Mouse (Mus musculus) myocyte (in vitro differentiated cells): ENCODE measurements around the gene Mov10l1. TPM values are rescaled to one million over a fixed set of nuclear protein-coding genes. Genes with fewer than 3 reads are reported as not detected.

Experiments
- H3K27me3 ChIP-seq: one replicate; pipeline ENCODE4 v1.6.1; 2011; ENCODE audit not compliant: control insufficient read depth, insufficient read depth, insufficient read length
- H3K36me3 ChIP-seq: one replicate; pipeline ENCODE4 v1.6.1; 2011; ENCODE audit not compliant: control insufficient read depth, insufficient read depth
- H3K4me2 ChIP-seq: one replicate; pipeline ENCODE4 v1.6.1; 2011; ENCODE audit warnings: low read depth, control low read depth
- H3K4me3 ChIP-seq: one replicate; pipeline ENCODE4 v1.5.1; 2011; ENCODE audit warnings: mild to moderate bottlenecking, control low read depth, moderate library complexity
- H3K79me2 ChIP-seq: one replicate; pipeline ENCODE4 v1.6.1; 2011; ENCODE audit not compliant: control insufficient read depth, insufficient read depth
- H3ac ChIP-seq: one replicate; pipeline ENCODE4 v1.6.1; 2011; ENCODE audit not compliant: control insufficient read depth, insufficient read length
- CEBPB ChIP-seq: IDR thresholded peaks from 2 replicates; pipeline ENCODE4 v1.6.1; 2011; ENCODE audit warnings: mild to moderate bottlenecking, moderate library complexity; ENCODE audit not compliant: poor library complexity, insufficient read depth, severe bottlenecking
- E2F4 ChIP-seq: IDR thresholded peaks from one replicate; pipeline ENCODE4 v1.6.1; 2011; ENCODE audit warnings: mild to moderate bottlenecking, control low read depth, moderate library complexity; ENCODE audit not compliant: insufficient read depth
- MAX ChIP-seq: IDR thresholded peaks from one replicate; pipeline ENCODE4 v1.6.1; 2011; ENCODE audit warnings: low read depth, mild to moderate bottlenecking, control low read depth
- MYOD1 ChIP-seq, 3 experiments: IDR thresholded peaks; one replicate each; pipeline ENCODE4 v1.6.1; 2011; ENCODE audit warnings: control low read depth in 2 of 3, low read depth in 2 of 3, mild to moderate bottlenecking in 2 of 3, moderate library complexity in 1 of 3; ENCODE audit not compliant: insufficient read length in 2 of 3, control insufficient read depth in 1 of 3
- MYOG ChIP-seq, 3 experiments: IDR thresholded peaks; one replicate each; pipeline ENCODE4 v1.6.1; 2011; ENCODE audit warnings: control low read depth in 2 of 3, low read depth in 2 of 3, mild to moderate bottlenecking in 2 of 3; ENCODE audit not compliant: insufficient read length in 2 of 3, control insufficient read depth in 1 of 3, insufficient read depth in 1 of 3
- POLR2A ChIP-seq: IDR thresholded peaks from one replicate; pipeline ENCODE4 v1.6.1; 2011; ENCODE audit warnings: low read depth, mild to moderate bottlenecking, control low read depth, moderate library complexity; ENCODE audit not compliant: insufficient read length
- POLR2AphosphoS2 ChIP-seq: IDR thresholded peaks from one replicate; pipeline ENCODE4 v1.6.1; 2011; ENCODE audit warnings: low read depth, control low read depth; ENCODE audit not compliant: insufficient read length
- REST ChIP-seq: IDR thresholded peaks from one replicate; pipeline ENCODE4 v1.6.1; 2011; ENCODE audit warnings: mild to moderate bottlenecking, control low read depth, moderate library complexity; ENCODE audit not compliant: insufficient read depth, insufficient read length
- SRF ChIP-seq: IDR thresholded peaks from one replicate; pipeline ENCODE4 v1.6.1; 2011; ENCODE audit warnings: low read depth; ENCODE audit not compliant: control insufficient read depth, insufficient read length
- TCF12 ChIP-seq: IDR thresholded peaks from one replicate; pipeline ENCODE4 v1.6.1; 2011; ENCODE audit warnings: mild to moderate bottlenecking, control low read depth; ENCODE audit not compliant: poor library complexity, insufficient read depth, severe bottlenecking
- TCF3 ChIP-seq: IDR thresholded peaks from one replicate; pipeline ENCODE4 v1.6.1; 2011; ENCODE audit warnings: low read depth, control low read depth; ENCODE audit not compliant: insufficient read length
- USF1 ChIP-seq: IDR thresholded peaks from one replicate; pipeline ENCODE4 v1.6.1; 2011; ENCODE audit warnings: low read depth, mild to moderate bottlenecking, control low read depth, moderate library complexity
- polyA plus RNA-seq: library from polyadenylated mRNA; unstranded; fragments of >200 nt; fragmentation: generic; extraction: Trizol; gene quantifications from one replicate; pipeline ENCODE4 v1.2.1, GENCODE M21; 2012; ENCODE audit warnings: missing spikeins

Mov10l1 gene
- polyA plus RNA-seq, 1 experiment: not detected

DNA sequence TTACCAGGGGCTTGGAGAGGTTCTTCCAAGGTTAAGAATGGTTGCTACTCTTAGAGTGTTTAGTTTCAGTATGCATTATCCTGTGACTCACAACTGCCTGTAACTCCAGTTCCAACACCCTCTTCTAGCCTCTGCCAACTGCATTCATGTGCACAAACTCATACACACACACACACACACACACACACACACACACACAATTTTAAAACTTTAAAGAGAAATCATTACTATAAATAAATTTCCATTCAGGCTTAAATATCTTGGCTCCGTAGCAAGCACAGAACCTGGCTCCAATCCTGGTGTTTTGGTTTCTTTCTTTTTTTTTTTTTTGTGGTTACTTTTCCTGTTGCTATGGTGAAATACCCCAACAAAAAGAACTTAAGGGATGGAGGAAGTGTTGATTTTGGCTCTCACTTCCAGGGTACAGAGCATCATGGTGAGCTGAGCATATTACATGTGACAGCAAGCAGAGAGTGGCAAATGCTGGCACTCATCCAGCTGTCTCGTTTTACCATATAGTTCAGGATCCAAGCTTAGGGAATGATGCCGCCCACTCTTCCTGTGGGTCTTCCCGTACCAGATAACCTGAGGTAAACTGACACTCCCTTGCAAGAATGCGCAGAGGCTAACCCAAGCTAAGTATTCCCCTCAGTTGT lies 38.7 kb upstream of the Mov10l1 start:
- Histone ChIP-seq H3K4me2 (peak overlapping the region; percentile 10), H3ac (no peak overlapping the region), H3K4me3 (no peak overlapping the region), H3K36me3 (no peaks in the 10 kb centered on the region), H3K79me2 (no peaks in the 10 kb centered on the region), H3K27me3 (no peaks in the 10 kb centered on the region)
- TF ChIP-seq MYOD1 (IDR thresholded peaks at IDR 0.05; ENCODE audit: control insufficient read depth in 1 of 3, insufficient read length in 2 of 3, low read depth in 2 of 3) (no peak), REST (no peak), POLR2AphosphoS2 (no peak), MYOG (IDR thresholded peaks at IDR 0.05; ENCODE audit: control insufficient read depth in 1 of 3, insufficient read depth in 1 of 3, insufficient read length in 2 of 3, low read depth in 2 of 3) (no peak), TCF12 (no peak), SRF (no peak), USF1 (no peak), CEBPB (no peak), MAX (no peak), E2F4 (no peak), TCF3 (no peak), POLR2A (no peak)

DNA sequence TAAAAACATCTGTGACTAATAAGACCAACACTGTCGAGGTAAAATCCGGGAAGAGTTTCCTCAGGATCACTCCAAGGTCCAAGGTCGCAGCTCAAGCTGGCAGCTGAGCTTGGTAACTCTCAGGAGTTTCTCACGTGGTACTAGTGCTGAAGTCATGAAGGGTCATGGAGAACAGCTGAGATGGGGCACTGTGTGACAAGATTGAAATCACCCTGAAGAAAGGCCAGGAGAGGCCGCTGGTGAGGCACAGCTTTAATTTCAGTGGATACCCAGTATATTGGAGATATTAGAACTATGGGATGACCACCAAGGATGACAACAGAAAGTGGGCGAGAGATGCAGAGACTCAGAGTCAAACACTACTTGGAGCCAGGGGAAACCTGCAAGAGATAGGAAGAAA lies 35.9 kb upstream of the Mov10l1 start:
- Histone ChIP-seq H3K27me3 (no peaks in the 10 kb centered on the region), H3K4me3 (no peak overlapping the region), H3K36me3 (no peaks in the 10 kb centered on the region), H3K4me2 (no peak overlapping the region), H3ac (no peak overlapping the region), H3K79me2 (no peaks in the 10 kb centered on the region)
- peak in 2 of 3 experiments; percentile 37 to 75 for TF ChIP-seq MYOG (IDR thresholded peaks at IDR 0.05; ENCODE audit: control insufficient read depth in 1 of 3, insufficient read depth in 1 of 3, insufficient read length in 2 of 3, low read depth in 2 of 3)
- TF ChIP-seq USF1: peak; percentile 23
- TF ChIP-seq MYOD1 (IDR thresholded peaks at IDR 0.05; ENCODE audit: control insufficient read depth in 1 of 3, insufficient read length in 2 of 3, low read depth in 2 of 3): peak in 2 of 3 experiments; percentile 0 to 48
- TF ChIP-seq POLR2AphosphoS2: no peak
- TF ChIP-seq SRF: no peak
- TF ChIP-seq POLR2A: no peak
- no peak for TF ChIP-seq CEBPB

DNA sequence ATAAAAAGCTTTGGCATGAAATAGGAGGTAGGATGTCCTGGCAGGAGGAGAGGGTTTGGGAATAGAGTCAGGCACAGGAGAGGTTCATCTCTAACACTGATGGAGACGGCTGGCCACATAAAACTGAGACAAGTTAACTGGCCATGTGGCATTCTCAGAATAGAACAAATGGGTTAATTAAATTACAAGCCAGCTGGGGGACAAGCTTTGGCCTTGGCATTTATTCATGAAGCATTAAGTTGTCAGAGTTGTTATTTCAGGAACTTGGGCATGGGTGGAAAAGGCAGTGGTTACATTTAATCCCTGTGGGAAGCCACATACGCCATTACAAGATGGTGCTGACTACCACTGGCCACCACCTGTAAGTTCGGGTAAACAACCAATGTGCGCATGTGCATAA lies 31.5 kb upstream of the Mov10l1 start:
- Histone ChIP-seq H3K36me3 (no peaks in the 10 kb centered on the region), H3K4me2 (no peak overlapping the region), H3K27me3 (peaks cover 11% of the 10 kb centered on the region), H3K79me2 (no peaks in the 10 kb centered on the region), H3K4me3 (no peak overlapping the region), H3ac (no peak overlapping the region)
- peak in 2 of 3 experiments; percentile 15 to 18 for TF ChIP-seq MYOD1 (IDR thresholded peaks at IDR 0.05; ENCODE audit: control insufficient read depth in 1 of 3, insufficient read length in 2 of 3, low read depth in 2 of 3)
- no peak for TF ChIP-seq SRF
- no peak for TF ChIP-seq TCF3
- TF ChIP-seq TCF12: peak; percentile 25
- peak in 2 of 3 experiments; percentile 7 to 14 for TF ChIP-seq MYOG (IDR thresholded peaks at IDR 0.05; ENCODE audit: control insufficient read depth in 1 of 3, insufficient read depth in 1 of 3, insufficient read length in 2 of 3, low read depth in 2 of 3)

DNA sequence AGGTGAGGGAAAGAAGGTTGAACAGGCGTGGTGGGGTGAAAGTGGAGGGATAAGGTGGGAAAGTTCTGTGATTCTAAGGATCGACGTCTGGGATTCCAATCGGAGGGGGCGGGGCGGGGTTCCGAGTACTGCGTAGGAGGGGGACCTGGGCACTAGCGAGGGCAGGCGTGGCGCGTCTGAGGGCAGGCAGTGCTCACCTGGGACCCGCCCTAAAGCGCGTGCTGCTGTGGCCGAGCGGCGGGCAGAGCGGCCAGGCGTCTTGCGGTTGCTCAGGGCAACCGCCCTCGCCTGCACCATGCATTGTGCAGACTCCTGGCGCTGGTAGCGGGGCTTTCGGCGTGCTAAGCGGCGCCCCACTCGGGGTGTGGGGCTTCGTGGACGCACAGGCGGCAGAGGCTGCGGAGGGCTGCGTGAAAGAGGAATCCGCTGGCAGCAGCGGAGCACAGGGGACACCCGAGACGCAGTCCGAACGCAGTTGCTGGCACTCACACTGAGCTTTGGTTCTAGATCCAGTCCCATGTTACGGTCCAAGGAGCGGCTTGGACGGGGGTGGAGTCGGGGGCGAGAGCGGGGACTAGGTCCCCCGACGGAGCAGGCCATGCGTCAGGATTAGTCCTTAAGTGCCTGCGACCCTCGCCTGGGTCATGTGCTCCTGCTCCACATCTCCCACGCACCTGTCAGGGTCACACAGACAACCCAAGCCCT lies 28.2 kb upstream of the Mov10l1 start, which contains the start of gene Ttll8:
TSS of gene Ttll8 (minus strand) at position 51 of the 705 bp plus-strand sequence.
- no peak within 1 kb of the TSS for H3ac ChIP-seq
- peaks cover 11% of the 10 kb centered on the region for H3K27me3 ChIP-seq
- no peak within 1 kb of the TSS for H3K4me2 ChIP-seq
- H3K79me2 ChIP-seq: no peaks in the 10 kb centered on the region
- TF ChIP-seq TCF3: no peak
- no peaks in the 10 kb centered on the region for H3K36me3 ChIP-seq
- no peak within 1 kb of the TSS for H3K4me3 ChIP-seq

DNA sequence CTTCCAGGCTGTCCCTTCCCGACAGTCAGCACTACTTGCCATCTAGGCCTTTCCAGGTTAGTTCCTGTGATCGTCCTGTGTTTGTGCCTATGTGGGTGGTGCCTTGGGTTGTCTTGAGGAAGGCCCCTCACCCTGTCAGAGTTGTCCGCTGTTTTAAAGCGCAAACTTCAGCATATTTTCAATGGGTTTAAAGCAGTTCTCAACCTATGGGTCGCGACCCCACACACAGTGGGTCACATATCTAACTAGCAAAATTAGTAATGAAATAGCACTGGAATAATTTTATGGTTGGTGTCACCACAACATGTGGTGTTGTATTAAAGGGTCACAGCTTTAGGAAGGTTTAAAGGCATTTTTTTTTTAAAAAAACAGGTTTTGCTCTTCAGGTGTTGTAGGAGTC lies 27.4 kb upstream of the Mov10l1 start:
- Histone ChIP-seq H3K79me2 (no peaks in the 10 kb centered on the region), H3ac (no peak overlapping the region), H3K27me3 (peaks cover 15% of the 10 kb centered on the region), H3K4me2 (no peak overlapping the region), H3K36me3 (no peaks in the 10 kb centered on the region), H3K4me3 (no peak overlapping the region)
- no peak for TF ChIP-seq CEBPB
- no peak for TF ChIP-seq MAX
- no peak for TF ChIP-seq MYOG (IDR thresholded peaks at IDR 0.05; ENCODE audit: control insufficient read depth in 1 of 3, insufficient read depth in 1 of 3, insufficient read length in 2 of 3, low read depth in 2 of 3)
- TF ChIP-seq USF1: no peak
- TF ChIP-seq TCF12: no peak
- no peak for TF ChIP-seq MYOD1 (IDR thresholded peaks at IDR 0.05; ENCODE audit: control insufficient read depth in 1 of 3, insufficient read length in 2 of 3, low read depth in 2 of 3)
- TF ChIP-seq E2F4: no peak
- no peak for TF ChIP-seq POLR2A
- no peak for TF ChIP-seq TCF3
- TF ChIP-seq SRF: no peak
- TF ChIP-seq REST: no peak
- no peak for TF ChIP-seq POLR2AphosphoS2
